Mouse (Mus musculus) frontal cortex, postnatal 36 days (tissue): ENCODE measurements around the gene Gm21900.
A peak's percentile ranks its signal among the peaks of the same experiment; 100 is the strongest.
"Not testable (repeated sequence)": the region's sequence is repeated elsewhere in the genome, so short reads cannot be mapped to it uniquely, and the experiment has no call there.

Experiments
- DNase-seq, 2 experiments: peaks; one replicate each; pipeline ENCODE4 v3.0.0; 2022; ENCODE audit warnings: low spot score in 2 of 2

The Gm21900 gene

DNA sequence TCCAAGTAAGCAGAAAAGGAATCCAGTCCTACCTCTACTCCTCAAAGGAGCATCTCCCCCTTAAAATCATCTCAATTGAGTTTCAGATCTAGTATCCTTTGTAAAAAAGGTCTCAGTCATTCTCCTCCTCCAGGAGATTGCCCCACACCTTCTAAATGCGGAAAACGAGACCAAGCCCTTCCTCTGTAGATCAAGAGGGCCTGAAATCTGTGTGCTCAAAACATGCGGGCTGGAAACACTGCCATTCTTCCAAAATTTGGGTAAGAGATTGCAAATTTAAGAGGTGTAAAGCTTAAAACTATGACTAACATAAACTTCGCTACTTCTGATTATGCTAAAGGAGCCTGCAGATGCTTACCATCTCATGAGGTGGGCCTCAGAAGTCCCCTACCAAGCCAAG is at the start of gene Gm21900:
Gene Gm21900 (plus strand): TSS at position 301 of the 400 bp plus-strand sequence.
- not testable (repeated sequence) for DNase-seq

DNA sequence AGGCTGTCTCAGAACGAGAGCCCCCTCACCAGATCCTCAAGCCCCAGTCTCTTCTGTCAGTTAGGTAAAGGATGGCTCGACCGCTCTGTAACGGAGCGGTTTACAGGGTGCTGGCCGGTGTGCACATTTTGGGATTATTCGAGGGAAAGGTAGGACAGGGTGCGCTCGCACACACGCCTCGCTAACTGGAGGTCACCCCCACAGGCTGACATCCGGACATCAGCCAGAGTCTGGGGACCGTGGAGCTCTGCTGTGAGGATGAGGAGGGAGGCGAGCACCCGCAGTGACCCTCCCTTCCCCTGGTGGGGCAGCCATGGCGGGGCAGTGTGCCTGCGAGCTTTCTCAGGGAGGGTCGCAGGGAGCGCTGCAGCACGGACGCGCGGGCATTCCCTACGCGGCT is 27.4 kb downstream of the Gm21900 start:
- peak; percentile 0 for DNase-seq
